Mouse (Mus musculus): Measurements from ENCODE around the gene Ifne. TPM values are rescaled to one million over a fixed set of nuclear protein-coding genes. Genes with fewer than 3 reads are reported as not detected.
"Not testable (repeated sequence)": the region's sequence is repeated elsewhere in the genome, so short reads cannot be mapped to it uniquely, and the experiment has no call there.

The Ifne gene
- total and polyA plus RNA-seq, 2 experiments: not detected

DNA sequence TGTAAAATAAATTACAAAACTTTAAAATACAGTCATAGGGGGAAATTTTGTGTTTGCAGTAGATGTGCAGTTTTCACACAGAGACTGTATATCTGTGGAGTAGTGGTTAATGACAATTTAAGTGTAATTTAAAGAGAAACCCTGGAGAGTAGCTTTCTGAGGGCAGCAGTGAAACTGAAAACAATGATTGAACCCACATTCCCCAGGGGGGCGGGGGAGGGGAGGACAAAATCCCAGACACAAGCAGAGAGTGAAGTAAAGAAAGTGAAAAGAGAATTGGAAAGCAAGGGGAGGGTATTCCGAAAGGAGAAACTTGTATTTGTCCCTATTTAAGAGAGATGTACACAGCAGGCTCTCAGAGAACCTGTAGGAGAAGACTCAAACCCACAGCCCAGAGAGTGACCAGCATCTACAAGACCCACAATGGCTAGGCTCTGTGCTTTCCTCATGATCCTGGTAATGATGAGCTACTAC lies 38.5 kb downstream of the Ifne start, which contains the start of gene Ifna4:
Ifna4 (plus strand) TSS at position 424 of the 474 bp plus-strand sequence.
- H3K27ac ChIP-seq (replicated peaks; ENCODE audit: insufficient read depth, low read depth, low read length): no peak within 1 kb of the TSS
- no peaks in the 10 kb centered on the region for H3K4me1 ChIP-seq (ENCODE audit: control insufficient read depth, insufficient read depth, low read length)
- no peaks in the 10 kb centered on the region for H3K79me2 ChIP-seq (ENCODE audit: control insufficient read depth, insufficient read depth, low read length)
- no peaks in the 10 kb centered on the region for H3K27me3 ChIP-seq (ENCODE audit: control insufficient read depth, insufficient read depth, low read length)
- WGBS: 49% methylated on average over 2 of the region's 2 CpGs
- H3K4me3 ChIP-seq (ENCODE audit: insufficient read depth, low read depth, low read length): no peak within 1 kb of the TSS
- no peak for DNase-seq (ENCODE audit: extremely low read depth, low read depth, low spot score)
- no peak within 1 kb of the TSS for H3K9ac ChIP-seq (ENCODE audit: low read depth, low read length)
- H3K36me3 ChIP-seq (ENCODE audit: control insufficient read depth, insufficient read depth, low read length): no peaks in the 10 kb centered on the region
- TF ChIP-seq CTCF (IDR thresholded peaks at IDR 0.05; ENCODE audit: low read depth, low read length) (no peak), POLR2A (IDR thresholded peaks at IDR 0.05; ENCODE audit: extremely low read depth, insufficient read depth, low read length) (no peak)

DNA sequence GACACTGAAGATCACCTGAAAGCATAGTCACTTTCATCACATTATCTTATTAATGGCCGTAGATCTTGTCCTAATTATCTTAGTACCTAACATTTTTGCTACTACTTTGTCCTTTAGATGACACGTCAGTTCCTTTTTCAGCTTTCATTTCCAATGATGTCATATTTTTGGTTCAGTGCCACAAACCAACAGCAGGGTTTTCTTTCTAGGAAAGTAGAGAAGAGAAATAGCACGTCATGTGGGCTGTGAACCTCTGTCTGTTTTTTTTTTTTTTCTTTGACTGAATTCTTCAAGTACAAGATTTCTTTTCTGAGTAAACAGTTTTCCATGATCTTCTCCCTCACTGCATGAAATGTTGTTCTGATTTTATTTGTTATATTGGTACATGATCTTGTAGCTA lies 39.9 kb downstream of the Ifne start:
- no peak for TF ChIP-seq CTCF (IDR thresholded peaks at IDR 0.05; ENCODE audit: low read depth, low read length)
- TF ChIP-seq POLR2A (IDR thresholded peaks at IDR 0.05; ENCODE audit: extremely low read depth, insufficient read depth, low read length): no peak
- no peak overlapping the region for H3K4me3 ChIP-seq (ENCODE audit: insufficient read depth, low read depth, low read length)
- H3K27ac ChIP-seq (replicated peaks; ENCODE audit: insufficient read depth, low read depth, low read length): no peak overlapping the region
- no peaks in the 10 kb centered on the region for H3K36me3 ChIP-seq (ENCODE audit: control insufficient read depth, insufficient read depth, low read length)
- H3K27me3 ChIP-seq (ENCODE audit: control insufficient read depth, insufficient read depth, low read length): no peaks in the 10 kb centered on the region
- no peaks in the 10 kb centered on the region for H3K79me2 ChIP-seq (ENCODE audit: control insufficient read depth, insufficient read depth, low read length)
- DNase-seq (ENCODE audit: extremely low read depth, low read depth, low spot score): no peak
- 66% methylated on average over 3 of the region's 3 CpGs for WGBS
- no peak overlapping the region for H3K9ac ChIP-seq (ENCODE audit: low read depth, low read length)
- H3K4me1 ChIP-seq (ENCODE audit: control insufficient read depth, insufficient read depth, low read length): no peaks in the 10 kb centered on the region

DNA sequence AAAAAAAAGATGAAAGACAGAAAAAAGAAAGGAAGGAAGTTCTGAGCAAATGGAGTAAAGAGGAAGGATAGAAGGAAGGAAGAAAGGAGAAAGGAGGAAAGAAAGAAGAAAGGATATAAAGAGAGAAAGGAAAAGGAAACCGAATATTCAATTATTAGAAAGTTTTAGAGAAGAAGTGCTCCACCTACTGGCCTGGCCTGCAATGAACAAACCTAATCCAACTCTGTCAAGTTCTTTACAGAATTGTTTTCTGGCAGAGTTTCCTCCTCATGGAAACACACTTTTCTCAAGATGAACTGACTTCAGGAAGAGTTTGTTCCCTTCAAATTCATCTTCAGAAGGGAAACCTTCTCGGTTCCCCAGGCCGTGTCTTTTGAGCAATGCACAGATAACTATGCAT lies 41.2 kb downstream of the Ifne start:
- no peak overlapping the region for H3K9ac ChIP-seq (ENCODE audit: low read depth, low read length)
- H3K79me2 ChIP-seq (ENCODE audit: control insufficient read depth, insufficient read depth, low read length): no peaks in the 10 kb centered on the region
- WGBS: 38% methylated on average over 3 of the region's 3 CpGs
- DNase-seq (ENCODE audit: extremely low read depth, low read depth, low spot score): peak; percentile 7
- no peaks in the 10 kb centered on the region for H3K27me3 ChIP-seq (ENCODE audit: control insufficient read depth, insufficient read depth, low read length)
- no peak overlapping the region for H3K27ac ChIP-seq (replicated peaks; ENCODE audit: insufficient read depth, low read depth, low read length)
- H3K4me1 ChIP-seq (ENCODE audit: control insufficient read depth, insufficient read depth, low read length): no peaks in the 10 kb centered on the region
- H3K4me3 ChIP-seq (ENCODE audit: insufficient read depth, low read depth, low read length): no peak overlapping the region
- no peaks in the 10 kb centered on the region for H3K36me3 ChIP-seq (ENCODE audit: control insufficient read depth, insufficient read depth, low read length)
- no peak for TF ChIP-seq POLR2A (IDR thresholded peaks at IDR 0.05; ENCODE audit: extremely low read depth, insufficient read depth, low read length)
- TF ChIP-seq CTCF (IDR thresholded peaks at IDR 0.05; ENCODE audit: low read depth, low read length): no peak

DNA sequence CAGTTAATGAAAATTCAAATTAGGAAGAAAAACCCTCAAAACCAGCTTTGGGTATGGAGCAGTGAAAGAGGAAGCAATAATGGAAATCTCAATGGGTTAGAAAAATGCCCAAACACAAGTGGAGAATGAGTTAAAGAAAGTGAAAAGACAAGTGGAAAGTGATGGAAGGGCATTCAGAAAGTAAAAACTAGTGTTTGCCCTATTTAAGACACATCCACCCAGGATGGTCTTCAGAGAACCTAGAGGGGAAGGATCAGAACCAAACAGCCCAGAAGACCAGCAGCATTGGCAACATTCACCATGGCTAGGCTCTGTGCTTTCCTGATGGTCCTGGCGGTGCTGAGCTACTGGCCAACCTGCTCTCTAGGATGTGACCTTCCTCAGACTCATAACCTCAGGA lies 44.8 kb downstream of the Ifne start, which contains the start of gene Ifna5:
Ifna5 (plus strand) TSS at position 301 of the 400 bp plus-strand sequence.
- not testable (repeated sequence) for H3K36me3 ChIP-seq (ENCODE audit: control insufficient read depth, insufficient read depth, low read length)

DNA sequence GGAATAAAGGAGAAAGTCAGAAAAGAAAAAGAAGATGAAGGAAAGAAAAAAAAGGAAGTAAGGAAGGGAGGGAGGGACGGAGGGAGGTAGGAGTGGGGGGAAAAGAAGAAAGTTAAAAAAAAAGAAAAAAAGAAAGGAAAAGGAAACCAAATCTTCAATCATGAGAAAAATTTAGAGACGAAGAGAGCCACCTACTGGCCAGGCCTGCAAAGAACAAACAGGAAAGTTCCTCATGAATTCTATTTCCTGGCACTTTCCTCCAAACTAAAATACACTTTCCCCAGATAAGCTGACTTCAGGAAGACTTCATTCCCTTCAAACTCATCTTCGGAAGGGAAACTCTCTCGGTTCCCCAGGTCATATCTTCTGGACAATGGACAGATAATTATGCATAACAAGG lies 49.5 kb downstream of the Ifne start:
- no peak overlapping the region for H3K27ac ChIP-seq (replicated peaks; ENCODE audit: insufficient read depth, low read depth, low read length)
- no peaks in the 10 kb centered on the region for H3K4me1 ChIP-seq (ENCODE audit: control insufficient read depth, insufficient read depth, low read length)
- H3K9ac ChIP-seq (ENCODE audit: low read depth, low read length): no peak overlapping the region
- no peaks in the 10 kb centered on the region for H3K27me3 ChIP-seq (ENCODE audit: control insufficient read depth, insufficient read depth, low read length)
- WGBS: 31% methylated on average over 4 of the region's 4 CpGs
- no peaks in the 10 kb centered on the region for H3K36me3 ChIP-seq (ENCODE audit: control insufficient read depth, insufficient read depth, low read length)
- no peaks in the 10 kb centered on the region for H3K79me2 ChIP-seq (ENCODE audit: control insufficient read depth, insufficient read depth, low read length)
- TF ChIP-seq POLR2A (IDR thresholded peaks at IDR 0.05; ENCODE audit: extremely low read depth, insufficient read depth, low read length): no peak
- 0 out of 2 replicates have a peak, but pooled peaks have one; percentile 31 for TF ChIP-seq CTCF (IDR thresholded peaks at IDR 0.05; ENCODE audit: low read depth, low read length)
- no peak overlapping the region for H3K4me3 ChIP-seq (ENCODE audit: insufficient read depth, low read depth, low read length)
- DNase-seq (ENCODE audit: extremely low read depth, low read depth, low spot score): peak; percentile 8

More for the DNA sequence above, 44.8 kb downstream of the Ifne start, which contains the start of gene Ifna5:
- not testable (repeated sequence) for H3K27ac ChIP-seq (replicated peaks; ENCODE audit: insufficient read depth, low read depth, low read length); H3K27me3 ChIP-seq (ENCODE audit: control insufficient read depth, insufficient read depth, low read length); H3K4me3 ChIP-seq (ENCODE audit: insufficient read depth, low read depth, low read length); H3K4me1 ChIP-seq (ENCODE audit: control insufficient read depth, insufficient read depth, low read length); DNase-seq (ENCODE audit: extremely low read depth, low read depth, low spot score); H3K9ac ChIP-seq (ENCODE audit: low read depth, low read length); H3K79me2 ChIP-seq (ENCODE audit: control insufficient read depth, insufficient read depth, low read length)
- 66% methylated on average over 1 of the region's 1 CpGs for WGBS

Other genes with a start within 250 kb of the Ifne start
- gene C87499, start 245.8 kb downstream of the Ifne start, total RNA-seq (2014; rRNA removed): not detected in 2 replicates
- gene C87499, start 245.8 kb downstream of the Ifne start, polyA plus RNA-seq (2012; rRNA removed): not detected in 2 replicates
- gene Ifna13, start 235.7 kb downstream of the Ifne start, total RNA-seq (2014; rRNA removed): not detected in 2 replicates
- not detected in 2 replicates for gene Ifna13, start 235.7 kb downstream of the Ifne start, polyA plus RNA-seq (2012; rRNA removed)
- gene Ifna16, start 203.3 kb downstream of the Ifne start, total RNA-seq (2014; rRNA removed): not detected in 2 replicates
- gene Ifna16, start 203.3 kb downstream of the Ifne start, polyA plus RNA-seq (2012; rRNA removed): not detected in 2 replicates
- gene Ifna2, start 196.3 kb downstream of the Ifne start, total RNA-seq (2014; rRNA removed): not detected in 2 replicates
- gene Ifna2, start 196.3 kb downstream of the Ifne start, polyA plus RNA-seq (2012; rRNA removed): not detected in 2 replicates
- not detected in 2 replicates for gene Ifnab, start 188.8 kb downstream of the Ifne start, total RNA-seq (2014; rRNA removed)
- gene Ifnab, start 188.8 kb downstream of the Ifne start, polyA plus RNA-seq (2012; rRNA removed): not detected in 2 replicates
- gene Gm26566, start 158.4 kb downstream of the Ifne start, total RNA-seq (2014; rRNA removed): 0.18 TPM in 1 of 2 replicates, not detected in the other
- gene Gm26566, start 158.4 kb downstream of the Ifne start, polyA plus RNA-seq (2012; rRNA removed): not detected in 2 replicates
- gene Klhl9, start 157.7 kb downstream of the Ifne start, total RNA-seq (2014; rRNA removed): 60.3 and 68.1 TPM in 2 replicates
- 9.8 and 10.2 TPM in 2 replicates for gene Klhl9, start 157.7 kb downstream of the Ifne start, polyA plus RNA-seq (2012; rRNA removed)
- not detected in 2 replicates for gene Gm13271, start 125.3 kb downstream of the Ifne start, total RNA-seq (2014; rRNA removed)
- gene Gm13271, start 125.3 kb downstream of the Ifne start, polyA plus RNA-seq (2012; rRNA removed): not detected in 2 replicates
- not detected in 2 replicates for gene Gm13283, start 120.1 kb downstream of the Ifne start, total RNA-seq (2014; rRNA removed)
- not detected in 2 replicates for gene Gm13283, start 120.1 kb downstream of the Ifne start, polyA plus RNA-seq (2012; rRNA removed)
- gene Gm13290, start 106.4 kb downstream of the Ifne start, total RNA-seq (2014; rRNA removed): not detected in 2 replicates
- gene Gm13290, start 106.4 kb downstream of the Ifne start, polyA plus RNA-seq (2012; rRNA removed): not detected in 2 replicates
- gene Gm13289, start 103.3 kb downstream of the Ifne start, total RNA-seq (2014; rRNA removed): not detected in 2 replicates
- not detected in 2 replicates for gene Gm13289, start 103.3 kb downstream of the Ifne start, polyA plus RNA-seq (2012; rRNA removed)
- gene Gm13272, start 100.4 kb downstream of the Ifne start, total RNA-seq (2014; rRNA removed): not detected in 2 replicates
- not detected in 2 replicates for gene Gm13272, start 100.4 kb downstream of the Ifne start, polyA plus RNA-seq (2012; rRNA removed)
- gene Ifnz, start 98.1 kb downstream of the Ifne start, total RNA-seq (2014; rRNA removed): not detected in 2 replicates
- gene Ifnz, start 98.1 kb downstream of the Ifne start, polyA plus RNA-seq (2012; rRNA removed): not detected in 2 replicates
- gene Gm13276, start 94.5 kb downstream of the Ifne start, total RNA-seq (2014; rRNA removed): not detected in 2 replicates
- gene Gm13276, start 94.5 kb downstream of the Ifne start, polyA plus RNA-seq (2012; rRNA removed): not detected in 2 replicates
- gene Gm13277, start 91.6 kb downstream of the Ifne start, total RNA-seq (2014; rRNA removed): not detected in 2 replicates
- gene Gm13277, start 91.6 kb downstream of the Ifne start, polyA plus RNA-seq (2012; rRNA removed): not detected in 2 replicates
- gene Gm13278, start 88.7 kb downstream of the Ifne start, total RNA-seq (2014; rRNA removed): not detected in 2 replicates
- not detected in 2 replicates for gene Gm13278, start 88.7 kb downstream of the Ifne start, polyA plus RNA-seq (2012; rRNA removed)
- not detected in 2 replicates for gene Gm13275, start 85.7 kb downstream of the Ifne start, total RNA-seq (2014; rRNA removed)
- not detected in 2 replicates for gene Gm13275, start 85.7 kb downstream of the Ifne start, polyA plus RNA-seq (2012; rRNA removed)
- gene Gm13279, start 82.8 kb downstream of the Ifne start, total RNA-seq (2014; rRNA removed): not detected in 2 replicates
- gene Gm13279, start 82.8 kb downstream of the Ifne start, polyA plus RNA-seq (2012; rRNA removed): not detected in 2 replicates
- gene Gm13285, start 80.5 kb downstream of the Ifne start, total RNA-seq (2014; rRNA removed): not detected in 2 replicates
- not detected in 2 replicates for gene Gm13285, start 80.5 kb downstream of the Ifne start, polyA plus RNA-seq (2012; rRNA removed)
- gene Gm13287, start 76.9 kb downstream of the Ifne start, total RNA-seq (2014; rRNA removed): not detected in 2 replicates
- not detected in 2 replicates for gene Gm13287, start 76.9 kb downstream of the Ifne start, polyA plus RNA-seq (2012; rRNA removed)
- gene Gm13288, start 74.7 kb downstream of the Ifne start, total RNA-seq (2014; rRNA removed): not detected in 2 replicates
- gene Gm13288, start 74.7 kb downstream of the Ifne start, polyA plus RNA-seq (2012; rRNA removed): not detected in 2 replicates
- not detected in 2 replicates for gene Ifna7, start 64.0 kb downstream of the Ifne start, total RNA-seq (2014; rRNA removed)
- not detected in 2 replicates for gene Ifna7, start 64.0 kb downstream of the Ifne start, polyA plus RNA-seq (2012; rRNA removed)
- not detected in 2 replicates for gene Ifna11, start 60.2 kb downstream of the Ifne start, total RNA-seq (2014; rRNA removed)
- gene Ifna11, start 60.2 kb downstream of the Ifne start, polyA plus RNA-seq (2012; rRNA removed): not detected in 2 replicates
- not detected in 2 replicates for gene Ifna6, start 52.8 kb downstream of the Ifne start, total RNA-seq (2014; rRNA removed)
- gene Ifna6, start 52.8 kb downstream of the Ifne start, polyA plus RNA-seq (2012; rRNA removed): not detected in 2 replicates
- gene Ifna5, start 44.7 kb downstream of the Ifne start, total RNA-seq (2014; rRNA removed): not detected in 2 replicates
- not detected in 2 replicates for gene Ifna5, start 44.7 kb downstream of the Ifne start, polyA plus RNA-seq (2012; rRNA removed)
- gene Ifna4, start 38.3 kb downstream of the Ifne start, total RNA-seq (2014; rRNA removed): not detected in 2 replicates
- gene Ifna4, start 38.3 kb downstream of the Ifne start, polyA plus RNA-seq (2012; rRNA removed): not detected in 2 replicates
- not detected in 2 replicates for gene Ifna1, start 30.1 kb downstream of the Ifne start, total RNA-seq (2014; rRNA removed)
- not detected in 2 replicates for gene Ifna1, start 30.1 kb downstream of the Ifne start, polyA plus RNA-seq (2012; rRNA removed)